Mouse (Mus musculus) spleen, postnatal 4 days (tissue): Measurements from ENCODE around the gene Prb1.
"Not testable (repeated sequence)": the region's sequence is repeated elsewhere in the genome, so short reads cannot be mapped to it uniquely, and the experiment has no call there.

Experiments
- DNase-seq, 2 experiments: peaks; one replicate each; pipeline ENCODE4 v3.0.0; 2022; ENCODE audit warnings: low spot score in 2 of 2

Prb1 gene

DNA sequence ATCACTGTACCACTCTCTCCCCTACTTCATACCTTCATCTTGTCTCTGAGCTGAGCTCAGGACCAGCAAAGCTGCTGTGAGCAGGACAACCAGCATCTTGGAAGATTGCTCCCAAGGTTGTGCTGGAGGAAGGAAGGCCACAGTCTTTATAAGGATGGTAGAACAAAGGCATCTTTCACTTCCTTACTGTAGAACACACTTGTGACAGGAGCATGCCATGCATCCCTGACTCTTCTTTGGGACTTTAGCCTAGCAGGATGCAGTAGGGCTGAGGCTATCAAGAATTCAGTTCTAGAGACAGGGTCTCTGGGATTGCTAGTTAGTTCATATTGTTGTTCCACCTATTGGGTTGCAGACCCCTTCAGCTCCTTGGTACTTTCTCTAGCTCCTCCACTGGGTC, at the start of gene Prb1:
Gene Prb1, minus strand, starts transcription at position 101 of the 400 bp plus-strand sequence.
- DNase-seq = not testable (repeated sequence)
